Mouse (Mus musculus): Measurements from ENCODE around the gene Snapc5.
A peak's percentile ranks its signal among the peaks of the same experiment; 100 is the strongest.

DNA sequence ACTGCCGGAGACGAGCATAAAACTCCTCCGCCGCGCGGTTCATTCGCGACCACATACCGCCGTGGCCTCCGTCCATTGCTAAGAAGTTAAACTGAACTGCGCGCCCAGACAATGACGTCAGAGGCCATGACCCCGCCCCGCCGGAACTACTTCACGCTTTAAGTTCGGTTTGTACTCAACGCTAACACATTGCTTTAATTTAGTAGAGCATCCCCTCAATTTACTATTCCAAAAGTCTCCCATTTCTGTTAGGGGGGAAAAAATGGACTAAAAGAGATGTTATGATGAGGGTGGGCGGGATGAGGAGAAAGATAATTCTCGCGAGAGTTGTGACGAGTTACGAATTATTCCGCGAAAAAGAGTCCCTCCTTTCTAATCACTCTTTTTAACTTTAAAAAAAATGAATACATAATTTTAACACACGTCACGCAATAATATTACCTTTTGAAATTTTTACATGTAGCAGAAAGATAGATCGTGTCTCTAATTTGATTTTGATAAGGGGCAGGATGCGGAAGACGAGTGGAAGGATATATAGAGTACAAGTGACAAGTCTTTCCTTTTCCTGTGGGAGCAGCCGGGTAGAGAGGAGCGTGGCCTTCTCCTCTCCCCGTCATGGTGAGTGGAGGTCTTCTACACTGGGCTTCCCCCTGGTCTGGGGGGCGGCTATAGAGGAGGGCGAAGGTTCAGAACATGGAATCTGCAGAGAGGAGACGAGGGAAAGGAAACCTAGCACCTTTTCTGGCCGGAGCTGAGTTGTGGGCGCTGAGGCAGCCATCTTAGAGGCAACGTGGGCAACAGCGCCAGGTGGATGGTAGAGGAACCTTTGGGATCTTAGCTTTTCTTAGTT, 6.0 kb upstream of the Snapc5 start, which contains the start of the genes Zwilch and Rpl4:
- peak; percentile 78; the same call in 2 of the 3 replicates for TF ChIP-seq GATA1 (IDR thresholded peaks at IDR 0.05; ENCODE audit: borderline replicate concordance, low read length)
- TF ChIP-seq FLI1 (IDR thresholded peaks at IDR 0.05; ENCODE audit: low read length) = no peak

Measured in megakaryocyte, embryonic 14.5 days (primary cell).